Mouse (Mus musculus): ENCODE data around the gene Praf2.
"Not testable (repeated sequence)": the region's sequence is repeated elsewhere in the genome, so short reads cannot be mapped to it uniquely, and the experiment has no call there.

The Praf2 gene

GRCm38 (mm10) chrX:7728215-7728921 lies at the start of gene Praf2:
Gene Praf2 (plus strand): TSS chrX:7728439.
- DNase-seq = peak; percentile 92

GRCm38 (mm10) chrX:7678986-7679385 lies 49.3 kb upstream of the Praf2 start:
- DNase-seq = no peak

- DNase-seq = peak; percentile 92
Measured at GRCm38 (mm10) chrX:7679405-7680056, 48.7 kb upstream of the Praf2 start.

GRCm38 (mm10) chrX:7680057-7680412 lies 48.2 kb upstream of the Praf2 start:
- DNase-seq = no peak

- no peak for DNase-seq
Measured at GRCm38 (mm10) chrX:7680864-7681263, 47.4 kb upstream of the Praf2 start, which contains the start of gene Magix. Gene Magix (minus strand): TSS chrX:7681251.

- DNase-seq = no peak
Measured at GRCm38 (mm10) chrX:7688321-7688720, 39.9 kb upstream of the Praf2 start.

- no peak for DNase-seq
Measured at GRCm38 (mm10) chrX:7690486-7690885, 37.8 kb upstream of the Praf2 start.

- DNase-seq = peak; percentile 32
Measured at GRCm38 (mm10) chrX:7692862-7693261, 35.4 kb upstream of the Praf2 start.

GRCm38 (mm10) chrX:7696520-7696919 lies 31.7 kb upstream of the Praf2 start:
- DNase-seq = no peak

- peak; percentile 96 for DNase-seq
Measured at GRCm38 (mm10) chrX:7696954-7697381, 31.3 kb upstream of the Praf2 start, which contains the start of gene Gpkow. Gene Gpkow (plus strand): TSS chrX:7697131.

- not testable (repeated sequence) for DNase-seq
Measured at GRCm38 (mm10) chrX:7713764-7714134, 14.5 kb upstream of the Praf2 start.

GRCm38 (mm10) chrX:7714135-7714899 lies 13.9 kb upstream of the Praf2 start, which contains the start of gene Wdr45:
Gene Wdr45 (plus strand): TSS chrX:7714333.
- peak; percentile 98 for DNase-seq

- DNase-seq = not testable (repeated sequence)
Measured at GRCm38 (mm10) chrX:7716058-7716457, 12.2 kb upstream of the Praf2 start.

GRCm38 (mm10) chrX:7721514-7722281 lies 6.5 kb upstream of the Praf2 start, which contains the start of gene Gm45208:
Gene Gm45208 (plus strand): TSS chrX:7722245.
- peak; percentile 90 for DNase-seq

GRCm38 (mm10) chrX:7722282-7722611 lies 6.0 kb upstream of the Praf2 start:
- DNase-seq = no peak

GRCm38 (mm10) chrX:7722691-7723090 lies 5.5 kb upstream of the Praf2 start:
- DNase-seq = no peak

GRCm38 (mm10) chrX:7724135-7724534 lies 4.1 kb upstream of the Praf2 start:
- no peak for DNase-seq

- DNase-seq = no peak
Measured at GRCm38 (mm10) chrX:7725841-7726240, 2.4 kb upstream of the Praf2 start.

GRCm38 (mm10) chrX:7727176-7727575 lies 1.1 kb upstream of the Praf2 start:
- DNase-seq = no peak

GRCm38 (mm10) chrX:7728922-7729265 lies 655 bp downstream of the Praf2 start:
- no peak for DNase-seq

- DNase-seq = peak; percentile 63
Measured at GRCm38 (mm10) chrX:7733571-7734156, 5.4 kb downstream of the Praf2 start.

- DNase-seq = peak; percentile 9
Measured at GRCm38 (mm10) chrX:7739336-7740081, 11.3 kb downstream of the Praf2 start.
